Mouse (Mus musculus) 3134 (cell line): Measurements from ENCODE around the gene Trim15.

Experiments used
- DNase-seq: peaks from one replicate; pipeline ENCODE4 v3.0.0-alpha.2; 2011; ENCODE audit warnings: low spot score; ENCODE audit not compliant: insufficient read length; ENCODE audit errors: extremely low read depth

Gene Trim15

GRCm38 (mm10) chr17:36869955-36870810, 3.2 kb upstream of the Trim15 start:
- DNase-seq: no peak

- DNase-seq: no peak
Measured at GRCm38 (mm10) chr17:36869284-36869954, 2.4 kb upstream of the Trim15 start, which contains the start of gene Trim10. TSS of gene Trim10 (plus strand) at chr17:36869574.

- no peak for DNase-seq
Measured at GRCm38 (mm10) chr17:36868836-36869235, 1.8 kb upstream of the Trim15 start.

- DNase-seq: no peak
Measured at GRCm38 (mm10) chr17:36861680-36862079, 5.3 kb downstream of the Trim15 start.

GRCm38 (mm10) chr17:36858181-36858580, 8.8 kb downstream of the Trim15 start:
- no peak for DNase-seq

GRCm38 (mm10) chr17:36856236-36856635, 10.8 kb downstream of the Trim15 start:
- DNase-seq: no peak

GRCm38 (mm10) chr17:36855484-36855883, 11.5 kb downstream of the Trim15 start:
- no peak for DNase-seq

GRCm38 (mm10) chr17:36851627-36852026, 15.4 kb downstream of the Trim15 start:
- no peak for DNase-seq

- no peak for DNase-seq
Measured at GRCm38 (mm10) chr17:36851200-36851599, 15.8 kb downstream of the Trim15 start.

GRCm38 (mm10) chr17:36849992-36850391, 17.0 kb downstream of the Trim15 start:
- no peak for DNase-seq

GRCm38 (mm10) chr17:36848911-36849310, 18.1 kb downstream of the Trim15 start:
- no peak for DNase-seq

- DNase-seq: no peak
Measured at GRCm38 (mm10) chr17:36844725-36845124, 22.3 kb downstream of the Trim15 start.

GRCm38 (mm10) chr17:36844286-36844719, 22.7 kb downstream of the Trim15 start:
- no peak for DNase-seq

GRCm38 (mm10) chr17:36843696-36844095, 23.3 kb downstream of the Trim15 start:
- DNase-seq: no peak

GRCm38 (mm10) chr17:36840961-36841445, 26.0 kb downstream of the Trim15 start:
- no peak for DNase-seq

GRCm38 (mm10) chr17:36839931-36840330, 27.1 kb downstream of the Trim15 start:
- no peak for DNase-seq

- DNase-seq: no peak
Measured at GRCm38 (mm10) chr17:36839001-36839400, 28.0 kb downstream of the Trim15 start.

GRCm38 (mm10) chr17:36836874-36837647, 29.9 kb downstream of the Trim15 start, which contains the start of gene Trim26:
TSS of gene Trim26 (plus strand) at chr17:36837134.
- peak; percentile 97 for DNase-seq

GRCm38 (mm10) chr17:36836427-36836812, 30.6 kb downstream of the Trim15 start:
- DNase-seq: no peak

- peak; percentile 46 for DNase-seq
Measured at GRCm38 (mm10) chr17:36835591-36836426, 31.2 kb downstream of the Trim15 start.
